Mouse (Mus musculus) intestine, embryonic 16.5 days (tissue): ENCODE data around the gene Gimap3. TPM values are rescaled to one million over a fixed set of nuclear protein-coding genes. Genes with fewer than 3 reads are reported as not detected.
A peak's percentile ranks its signal among the peaks of the same experiment; 100 is the strongest.

ENCODE experiments used
- ATAC-seq: fragments of 200-750 bp; cut with Nextera tagmentation; 2 replicates; pipeline ENCODE4 v1.8.0; 2017; ENCODE audit warnings: moderate TSS enrichment, moderate library complexity
- H3K27ac ChIP-seq: fragments of 300-500 bp; sonication (generic); 2 replicates; pipeline ENCODE4 v1.5.1; 2014; ENCODE audit warnings: mild to moderate bottlenecking, low read length
- H3K27me3 ChIP-seq: fragments of 300-500 bp; sonication (generic); replicated peaks from 2 replicates; pipeline ENCODE4 v1.6.1; 2014; ENCODE audit warnings: low read length, control low read depth, mixed read lengths; ENCODE audit not compliant: control insufficient read depth, insufficient read depth
- H3K36me3 ChIP-seq: fragments of 300-500 bp; sonication (generic); 2 replicates; pipeline ENCODE4 v1.6.1; 2014; ENCODE audit warnings: low read length, control low read depth; ENCODE audit not compliant: control insufficient read depth, insufficient read depth
- H3K4me1 ChIP-seq: fragments of 300-500 bp; sonication (generic); 2 replicates; pipeline ENCODE4 v1.6.1; 2014; ENCODE audit warnings: low read length, control low read depth, mixed read lengths; ENCODE audit not compliant: control insufficient read depth, insufficient read depth
- H3K4me2 ChIP-seq: fragments of 300-500 bp; sonication (generic); 2 replicates; pipeline ENCODE4 v1.6.1; 2014; ENCODE audit warnings: low read depth, low read length, control low read depth
- H3K4me3 ChIP-seq: fragments of 300-500 bp; sonication (generic); 2 replicates; pipeline ENCODE4 v1.5.1; 2014; ENCODE audit warnings: mild to moderate bottlenecking, low read length
- H3K9ac ChIP-seq: fragments of 300-500 bp; sonication (generic); 2 replicates; pipeline ENCODE4 v1.6.1; 2014; ENCODE audit warnings: low read depth, low read length
- H3K9me3 ChIP-seq: fragments of 300-500 bp; sonication (generic); 2 replicates; pipeline ENCODE4 v1.6.1; 2016; ENCODE audit warnings: low read length, control low read depth; ENCODE audit not compliant: control insufficient read depth
- WGBS: fragments of 180-500 bp; shearing (Covaris S2); extraction: QIAGEN DNeasy Blood & Tissue Kit; methylation state at CpG from one replicate; pipeline ENCODE4 v1.1.7; 2014; 5-methylcytosine and 5-hydroxymethylcytosine counted together
- polyA plus RNA-seq: library from polyadenylated mRNA; unstranded; fragments of >200 nt; fragmentation: Nextera tagmentation; extraction: Ambion mirVana; gene quantifications from 2 replicates; pipeline ENCODE4 v1.2.1, GENCODE M21; 2015

Gimap3 gene
- polyA plus RNA-seq, result 0.37 and 0.43 TPM in 2 replicates

GRCm38 (mm10) chr6:48770696-48771095 lies at the start of gene Gimap3:
Gene Gimap3, minus strand, starts transcription at chr6:48770851.
- H3K4me2 ChIP-seq, result no peak within 1 kb of the TSS
- no peak within 1 kb of the TSS for H3K9ac ChIP-seq
- ATAC-seq, result no peak
- H3K36me3 ChIP-seq, result no peaks in the 10 kb centered on the region
- H3K9me3 ChIP-seq, result no peaks in the 10 kb centered on the region
- H3K4me1 ChIP-seq, result peaks cover 8% of the 10 kb centered on the region; the same call in 1 of the 2 replicates
- no peak within 1 kb of the TSS for H3K27ac ChIP-seq
- WGBS, result 90% methylated on average over 3 of the region's 3 CpGs
- H3K27me3 ChIP-seq, result no peaks in the 10 kb centered on the region
- H3K4me3 ChIP-seq, result no peak within 1 kb of the TSS

- H3K9ac ChIP-seq, result no peak overlapping the region
- H3K4me2 ChIP-seq, result no peak overlapping the region
- 6% methylated on average over 6 of the region's 6 CpGs for WGBS
- no peak overlapping the region for H3K4me3 ChIP-seq
- no peaks in the 10 kb centered on the region for H3K36me3 ChIP-seq
- ATAC-seq, result no peak
- no peaks in the 10 kb centered on the region for H3K4me1 ChIP-seq
- no peaks in the 10 kb centered on the region for H3K9me3 ChIP-seq
- H3K27me3 ChIP-seq, result no peaks in the 10 kb centered on the region
- no peak overlapping the region for H3K27ac ChIP-seq
Measured at GRCm38 (mm10) chr6:48817815-48818214, 47.2 kb upstream of the Gimap3 start.

- H3K4me3 ChIP-seq, result no peak overlapping the region
- H3K4me1 ChIP-seq, result peaks cover 2% of the 10 kb centered on the region; the same call in 1 of the 2 replicates
- H3K9me3 ChIP-seq, result no peaks in the 10 kb centered on the region
- no peak overlapping the region for H3K4me2 ChIP-seq
- H3K27ac ChIP-seq, result no peak overlapping the region
- ATAC-seq, result no peak
- H3K36me3 ChIP-seq, result no peaks in the 10 kb centered on the region
- H3K27me3 ChIP-seq, result no peaks in the 10 kb centered on the region
- no peak overlapping the region for H3K9ac ChIP-seq
Measured at GRCm38 (mm10) chr6:48815013-48815412, 44.4 kb upstream of the Gimap3 start.

- Histone ChIP-seq H3K4me1 (peaks cover 2% of the 10 kb centered on the region; the same call in 1 of the 2 replicates), H3K36me3 (no peaks in the 10 kb centered on the region), H3K9ac (no peak overlapping the region), H3K27me3 (no peaks in the 10 kb centered on the region), H3K4me3 (no peak overlapping the region), H3K4me2 (no peak overlapping the region), H3K9me3 (no peaks in the 10 kb centered on the region), H3K27ac (peak overlapping the region; percentile 23)
- no peak for ATAC-seq
- 52% methylated on average over 3 of the region's 3 CpGs for WGBS
Measured at GRCm38 (mm10) chr6:48809494-48810219, 39.0 kb upstream of the Gimap3 start.

DNA sequence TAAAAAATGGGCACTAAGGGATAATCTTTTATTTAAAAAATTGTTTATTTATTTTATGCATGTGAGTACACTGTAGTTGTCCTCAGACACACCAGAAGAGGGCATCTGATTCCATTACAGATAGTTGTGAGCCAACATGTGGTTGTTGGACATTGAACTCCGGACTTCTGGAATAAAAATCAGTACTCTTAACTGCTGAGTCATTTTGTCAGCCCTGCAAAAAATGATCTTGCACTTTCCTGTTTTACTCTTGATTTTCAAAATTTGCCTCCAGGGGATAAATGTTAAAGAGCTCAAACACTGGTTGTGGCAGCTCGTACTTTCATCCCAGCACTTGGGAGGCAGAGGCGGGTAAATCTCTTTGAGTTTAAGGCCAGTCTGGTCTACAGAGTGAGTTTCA lies 36.1 kb upstream of the Gimap3 start:
- no peak overlapping the region for H3K4me2 ChIP-seq
- H3K4me3 ChIP-seq, result no peak overlapping the region
- WGBS, result 91% methylated on average over 3 of the region's 3 CpGs
- no peaks in the 10 kb centered on the region for H3K9me3 ChIP-seq
- peaks cover 2% of the 10 kb centered on the region; the same call in 1 of the 2 replicates for H3K4me1 ChIP-seq
- H3K36me3 ChIP-seq, result no peaks in the 10 kb centered on the region
- H3K27me3 ChIP-seq, result no peaks in the 10 kb centered on the region
- no peak overlapping the region for H3K9ac ChIP-seq
- ATAC-seq, result no peak
- H3K27ac ChIP-seq, result no peak overlapping the region

GRCm38 (mm10) chr6:48804346-48804745 lies 33.7 kb upstream of the Gimap3 start:
- Histone ChIP-seq H3K9me3 (no peaks in the 10 kb centered on the region), H3K36me3 (no peaks in the 10 kb centered on the region), H3K27me3 (no peaks in the 10 kb centered on the region), H3K4me3 (no peak overlapping the region), H3K27ac (no peak overlapping the region), H3K4me2 (no peak overlapping the region), H3K9ac (no peak overlapping the region), H3K4me1 (no peaks in the 10 kb centered on the region)
- no peak for ATAC-seq
- WGBS, result 92% methylated on average over 5 of the region's 5 CpGs

DNA sequence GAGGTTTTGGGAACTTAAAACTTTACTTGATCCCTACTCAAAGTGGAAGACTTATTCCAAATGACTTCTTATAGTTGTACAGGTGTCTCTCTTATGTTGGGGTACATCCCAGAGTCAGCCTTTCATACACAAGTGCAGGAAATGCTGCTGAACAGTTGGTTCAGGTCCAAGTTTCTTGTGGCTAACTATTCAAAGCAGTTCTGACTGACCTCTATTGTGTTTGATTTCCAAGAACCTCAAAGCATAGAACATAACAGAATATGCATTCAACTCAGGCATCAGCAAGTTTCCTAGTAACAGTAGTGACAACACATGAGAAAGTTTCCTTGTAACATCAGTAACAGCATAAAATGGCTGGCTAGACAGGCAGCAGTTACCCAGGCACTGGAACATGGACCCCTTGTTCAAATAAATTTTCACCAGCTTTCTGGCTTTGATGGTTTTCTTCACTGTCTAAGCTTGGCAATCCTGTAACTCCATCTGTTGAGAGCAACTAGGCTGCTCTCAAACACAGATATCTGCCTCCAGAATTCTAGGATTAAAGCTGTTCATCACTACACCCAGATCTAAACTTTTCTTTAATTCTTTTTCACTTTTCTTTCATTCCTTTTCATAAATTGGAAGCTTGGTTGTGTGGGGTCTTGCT lies 32.9 kb upstream of the Gimap3 start:
- H3K4me3 ChIP-seq, result no peak overlapping the region

GRCm38 (mm10) chr6:48801897-48802296 lies 31.2 kb upstream of the Gimap3 start:
- no peak overlapping the region for H3K4me2 ChIP-seq
- no peaks in the 10 kb centered on the region for H3K9me3 ChIP-seq
- no peaks in the 10 kb centered on the region for H3K4me1 ChIP-seq
- no peaks in the 10 kb centered on the region for H3K27me3 ChIP-seq
- no peaks in the 10 kb centered on the region for H3K36me3 ChIP-seq
- no peak for ATAC-seq
- WGBS, result 83% methylated on average over 1 of the region's 1 CpGs
- no peak overlapping the region for H3K4me3 ChIP-seq
- no peak overlapping the region for H3K9ac ChIP-seq
- H3K27ac ChIP-seq, result no peak overlapping the region

More for the DNA sequence above, 32.9 kb upstream of the Gimap3 start:
- Histone ChIP-seq H3K4me2 (no peak overlapping the region), H3K27me3 (no peaks in the 10 kb centered on the region), H3K9me3 (no peaks in the 10 kb centered on the region), H3K4me1 (no peaks in the 10 kb centered on the region), H3K27ac (no peak overlapping the region), H3K36me3 (no peaks in the 10 kb centered on the region), H3K9ac (no peak overlapping the region)
- no peak for ATAC-seq

- Histone ChIP-seq H3K27me3 (no peaks in the 10 kb centered on the region), H3K4me2 (no peak overlapping the region), H3K27ac (no peak overlapping the region), H3K36me3 (no peaks in the 10 kb centered on the region), H3K4me1 (no peaks in the 10 kb centered on the region), H3K9me3 (no peaks in the 10 kb centered on the region), H3K9ac (no peak overlapping the region), H3K4me3 (no peak overlapping the region)
- no peak for ATAC-seq
- WGBS, result 73% methylated on average over 2 of the region's 2 CpGs
Measured at GRCm38 (mm10) chr6:48787867-48788266, 17.2 kb upstream of the Gimap3 start.
